Mouse (Mus musculus): Measurements from ENCODE around the gene Fbln5.

- no peak for TF ChIP-seq CTCF (IDR thresholded peaks at IDR 0.05; ENCODE audit: low read depth, low read length)
- TF ChIP-seq POLR2A (IDR thresholded peaks at IDR 0.05; ENCODE audit: extremely low read depth, insufficient read depth, low read length) = no peak
These were observed 59.3 kb downstream of the Fbln5 start for GRCm38 (mm10) chr12:101759440-101760045.
